Mouse (Mus musculus): ENCODE measurements around the gene Vtn. TPM values are rescaled to one million over a fixed set of nuclear protein-coding genes. Genes with fewer than 3 reads are reported as not detected.

Vtn gene
- polyA plus RNA-seq, 1 experiment from 2014 or later, result 0.84 TPM

DNA sequence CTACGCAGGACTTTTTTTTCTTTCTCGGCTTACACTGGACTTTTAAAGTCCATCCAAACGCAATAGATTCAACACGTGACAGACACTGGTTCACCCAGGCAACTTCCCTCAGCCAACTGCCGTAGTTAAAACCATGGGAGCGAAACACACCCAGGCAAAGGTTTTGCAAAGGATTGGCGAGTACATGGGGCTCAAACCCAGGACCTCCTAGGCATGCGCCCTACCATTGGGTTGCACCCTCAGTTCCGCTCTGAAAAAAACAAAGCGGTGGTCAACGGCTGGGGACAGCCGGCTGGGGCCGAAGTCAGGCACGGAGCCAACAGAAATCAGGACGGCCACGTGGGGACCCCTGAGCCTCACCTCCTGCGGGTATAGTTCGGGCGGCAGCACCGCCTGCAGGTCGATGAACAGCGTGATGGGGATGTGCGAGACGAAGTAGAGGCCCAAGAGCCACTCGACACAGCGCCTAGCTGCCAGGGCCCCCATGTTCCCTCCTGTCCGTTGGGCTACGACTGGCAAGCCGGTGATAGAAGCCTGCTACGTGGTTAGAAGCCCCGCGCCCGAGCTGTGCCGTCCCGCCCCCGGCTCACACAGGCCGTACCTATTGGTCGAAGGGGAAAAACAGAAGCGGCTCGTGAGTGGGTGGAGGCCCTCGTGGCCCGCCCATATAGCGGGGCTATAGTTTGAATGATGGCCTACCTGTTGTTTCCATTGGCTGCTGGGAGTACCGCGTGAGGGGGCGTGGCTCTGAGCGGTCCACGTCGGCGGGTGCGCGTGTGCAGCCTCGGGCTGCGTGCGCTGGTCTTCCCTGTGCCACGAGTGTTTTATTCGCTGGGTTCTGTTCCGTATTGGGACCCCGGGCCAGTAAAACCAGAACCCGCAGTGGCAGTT, 51.5 kb downstream of the Vtn start, which contains the start of gene Tmem97:
TSS of gene Tmem97 (minus strand) at position 610 of the 891 bp plus-strand sequence.
- ATAC-seq (ENCODE audit: low FRiP score, low TSS enrichment), result peak; percentile 100
- Histone ChIP-seq H3K36me3 (ENCODE audit: control insufficient read depth, insufficient read depth, low read length) (no peaks in the 10 kb centered on the region; the same call in 1 of the 2 replicates), H3K9ac (ENCODE audit: low read depth, low read length) (peak within 1 kb of the TSS; percentile 74), H3K27me3 (ENCODE audit: control insufficient read depth, insufficient read depth, low read length) (no peaks in the 10 kb centered on the region), H3K4me1 (ENCODE audit: control insufficient read depth, insufficient read depth, low read length) (peaks cover 16% of the 10 kb centered on the region; the same call in 1 of the 2 replicates), H3K27ac (ENCODE audit: low read depth, low read length) (peak within 1 kb of the TSS; percentile 81), H3K9me3 (ENCODE audit: control insufficient read depth, low read length) (no peaks in the 10 kb centered on the region), H3K4me3 (ENCODE audit: low read length) (peak within 1 kb of the TSS; percentile 72), H3K4me2 (replicated peaks; ENCODE audit: low read depth, low read length) (peak within 1 kb of the TSS; percentile 86)
- WGBS, result under 1% methylated on average over 59 of the region's 60 CpGs

DNA sequence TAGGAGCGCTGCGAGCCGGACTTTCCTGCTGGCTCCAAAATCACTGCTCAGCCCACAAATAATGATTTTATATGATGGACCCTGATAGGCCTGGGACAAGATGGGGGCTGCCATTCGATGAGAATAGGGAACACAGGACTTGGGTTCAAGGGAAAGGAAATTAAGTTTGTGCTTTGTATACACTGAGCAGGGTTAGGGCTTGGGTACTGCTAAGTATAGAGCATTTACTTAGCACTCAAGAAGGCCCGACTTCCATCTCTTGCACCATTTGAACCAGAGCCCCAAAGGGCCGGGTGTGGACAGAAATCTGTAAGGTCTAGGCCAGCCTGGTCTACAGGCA, 52.1 kb downstream of the Vtn start:
- H3K4me3 ChIP-seq (ENCODE audit: low read length), result peak overlapping the region; percentile 72
- H3K9ac ChIP-seq (ENCODE audit: low read depth, low read length), result peak overlapping the region; percentile 64; the same call in 1 of the 2 replicates
- no peaks in the 10 kb centered on the region for H3K27me3 ChIP-seq (ENCODE audit: control insufficient read depth, insufficient read depth, low read length)
- H3K4me2 ChIP-seq (replicated peaks; ENCODE audit: low read depth, low read length), result peak overlapping the region; percentile 86
- 0 out of 2 replicates have a peak overlapping the region, but pooled peaks have one; percentile 39 for H3K27ac ChIP-seq (ENCODE audit: low read depth, low read length)
- no peaks in the 10 kb centered on the region for H3K36me3 ChIP-seq (ENCODE audit: control insufficient read depth, insufficient read depth, low read length)
- peak; percentile 5; the same call in 1 of the 2 replicates for ATAC-seq (ENCODE audit: low FRiP score, low TSS enrichment)
- H3K9me3 ChIP-seq (ENCODE audit: control insufficient read depth, low read length), result no peaks in the 10 kb centered on the region
- H3K4me1 ChIP-seq (ENCODE audit: control insufficient read depth, insufficient read depth, low read length), result peaks cover 16% of the 10 kb centered on the region; the same call in 1 of the 2 replicates
- 32% methylated on average over 6 of the region's 6 CpGs for WGBS

Other genes with a start within 250 kb of the Vtn start
- 75.1 and 109 TPM in 2 replicates for gene 2610507B11Rik, start 237.3 kb upstream of the Vtn start, polyA plus RNA-seq (2014; fragmentation: Nextera tagmentation; extraction: Ambion mirVana)
- gene BC030499, start 208.2 kb upstream of the Vtn start, polyA plus RNA-seq (2014; fragmentation: Nextera tagmentation; extraction: Ambion mirVana), result 0.10 and 0.47 TPM in 2 replicates
- 35.7 and 50.9 TPM in 2 replicates for gene Spag5, start 197.6 kb upstream of the Vtn start, polyA plus RNA-seq (2014; fragmentation: Nextera tagmentation; extraction: Ambion mirVana)
- gene Aldoc, start 176.1 kb upstream of the Vtn start, polyA plus RNA-seq (2014; fragmentation: Nextera tagmentation; extraction: Ambion mirVana), result 2.3 and 4.3 TPM in 2 replicates
- gene Pigs, start 170.7 kb upstream of the Vtn start, polyA plus RNA-seq (2014; fragmentation: Nextera tagmentation; extraction: Ambion mirVana), result 48.9 and 76.0 TPM in 2 replicates
- gene Unc119, start 155.6 kb upstream of the Vtn start, polyA plus RNA-seq (2014; fragmentation: Nextera tagmentation; extraction: Ambion mirVana), result 49.6 and 57.1 TPM in 2 replicates
- 0.11 TPM in 1 of 2 replicates, not detected in the other for gene Foxn1, start 112.5 kb upstream of the Vtn start, polyA plus RNA-seq (2014; fragmentation: Nextera tagmentation; extraction: Ambion mirVana)
- gene Slc13a2, start 76.9 kb upstream of the Vtn start, polyA plus RNA-seq (2014; fragmentation: Nextera tagmentation; extraction: Ambion mirVana), result 0.07 and 0.45 TPM in 2 replicates
- 13.1 and 18.5 TPM in 2 replicates for gene Slc46a1, start 33.4 kb upstream of the Vtn start, polyA plus RNA-seq (2014; fragmentation: Nextera tagmentation; extraction: Ambion mirVana)
- 1.4 and 1.7 TPM in 2 replicates for gene Sarm1, start 1.3 kb upstream of the Vtn start, polyA plus RNA-seq (2014; fragmentation: Nextera tagmentation; extraction: Ambion mirVana)
- not detected in 2 replicates for gene Sebox, start 4.4 kb downstream of the Vtn start, polyA plus RNA-seq (2014; fragmentation: Nextera tagmentation; extraction: Ambion mirVana)
- gene Tmem199, start 13.1 kb downstream of the Vtn start, polyA plus RNA-seq (2014; fragmentation: Nextera tagmentation; extraction: Ambion mirVana), result 61.2 and 63.6 TPM in 2 replicates
- gene Poldip2, start 13.1 kb downstream of the Vtn start, polyA plus RNA-seq (2014; fragmentation: Nextera tagmentation; extraction: Ambion mirVana), result 122 and 161 TPM in 2 replicates
- gene Tnfaip1, start 37.2 kb downstream of the Vtn start, polyA plus RNA-seq (2014; fragmentation: Nextera tagmentation; extraction: Ambion mirVana), result 77.1 and 88.9 TPM in 2 replicates
- 125 and 126 TPM in 2 replicates for gene Ift20, start 37.3 kb downstream of the Vtn start, polyA plus RNA-seq (2014; fragmentation: Nextera tagmentation; extraction: Ambion mirVana)
- 91.1 and 103 TPM in 2 replicates for gene Tmem97, start 51.7 kb downstream of the Vtn start, polyA plus RNA-seq (2014; fragmentation: Nextera tagmentation; extraction: Ambion mirVana)
- gene Nlk, start 198.3 kb downstream of the Vtn start, polyA plus RNA-seq (2014; fragmentation: Nextera tagmentation; extraction: Ambion mirVana), result 18.3 and 23.3 TPM in 2 replicates